Mouse (Mus musculus) lung, postnatal 36 days (tissue): ENCODE measurements at regions not wholly inside any gene's neighbourhood (a gene's known extent, or its start where the extent isn't known, plus 50 kb on each side); places are given as distances from the start of the nearest gene placed in this dataset.
"Not testable (repeated sequence)": the region's sequence is repeated elsewhere in the genome, so short reads cannot be mapped to it uniquely, and the experiment has no call there.

Experiments
- DNase-seq: peaks from one replicate; pipeline ENCODE4 v3.0.0; 2022; ENCODE audit warnings: mixed read lengths

GRCm38 (mm10) chr10:118603857-118604414 lies 163.1 kb downstream of the Ifng start:
- no peak for DNase-seq

- DNase-seq = no peak
These were observed 164.4 kb downstream of the Ifng start for GRCm38 (mm10) chr10:118605156-118605821.

GRCm38 (mm10) chr10:118607418-118607817 lies 166.6 kb downstream of the Ifng start:
- no peak for DNase-seq

GRCm38 (mm10) chr10:118608376-118609145 lies 167.7 kb downstream of the Ifng start:
- no peak for DNase-seq

- DNase-seq = no peak
These were observed 168.3 kb downstream of the Ifng start for GRCm38 (mm10) chr10:118609157-118609556.

- DNase-seq = no peak
These were observed 170.1 kb downstream of the Ifng start for GRCm38 (mm10) chr10:118610868-118611461.

GRCm38 (mm10) chr10:118612091-118612490 lies 171.2 kb downstream of the Ifng start:
- DNase-seq = no peak

GRCm38 (mm10) chr10:118613056-118613695 lies 172.3 kb downstream of the Ifng start:
- no peak for DNase-seq

GRCm38 (mm10) chr10:118614251-118614865 lies 173.5 kb downstream of the Ifng start:
- no peak for DNase-seq

- DNase-seq = no peak
These were observed 174.5 kb downstream of the Ifng start for GRCm38 (mm10) chr10:118615131-118616020.

- no peak for DNase-seq
These were observed 175.3 kb downstream of the Ifng start for GRCm38 (mm10) chr10:118616031-118616615.

- no peak for DNase-seq
These were observed 176.6 kb downstream of the Ifng start for GRCm38 (mm10) chr10:118617291-118618044.

- DNase-seq = not testable (repeated sequence)
These were observed 177.4 kb downstream of the Ifng start for GRCm38 (mm10) chr10:118618251-118618650.

GRCm38 (mm10) chr10:118618766-118619600 lies 178.1 kb downstream of the Ifng start:
- no peak for DNase-seq

GRCm38 (mm10) chr10:118619601-118620000 lies 178.8 kb downstream of the Ifng start:
- no peak for DNase-seq

GRCm38 (mm10) chr10:118620611-118621010 lies 179.8 kb downstream of the Ifng start:
- no peak for DNase-seq

GRCm38 (mm10) chr10:118621546-118621945 lies 180.7 kb downstream of the Ifng start:
- DNase-seq = no peak

- peak; percentile 20 for DNase-seq
These were observed 181.3 kb downstream of the Ifng start for GRCm38 (mm10) chr10:118622131-118622530.

- no peak for DNase-seq
These were observed 182.1 kb downstream of the Ifng start for GRCm38 (mm10) chr10:118622916-118623315.
